Mouse (Mus musculus) cerebellum, adult 2 months (tissue): ENCODE measurements at regions not wholly inside any gene's neighbourhood (a gene's known extent, or its start where the extent isn't known, plus 50 kb on each side); places are given as distances from the start of the nearest gene placed in this dataset.

ENCODE experiments used
- CTCF ChIP-seq: fragments of 200-500 bp; IDR thresholded peaks from 2 replicates; pipeline ENCODE4 v1.5.1; 2011; ENCODE audit warnings: low read depth, mild to moderate bottlenecking, control low read depth, low read length, moderate library complexity, borderline replicate concordance; ENCODE audit not compliant: insufficient read depth
- POLR2A ChIP-seq: fragments of 200-500 bp; IDR thresholded peaks from 2 replicates; pipeline ENCODE4 v1.6.1; 2011; ENCODE audit warnings: low read length, control low read depth, borderline replicate concordance; ENCODE audit not compliant: insufficient read depth

DNA sequence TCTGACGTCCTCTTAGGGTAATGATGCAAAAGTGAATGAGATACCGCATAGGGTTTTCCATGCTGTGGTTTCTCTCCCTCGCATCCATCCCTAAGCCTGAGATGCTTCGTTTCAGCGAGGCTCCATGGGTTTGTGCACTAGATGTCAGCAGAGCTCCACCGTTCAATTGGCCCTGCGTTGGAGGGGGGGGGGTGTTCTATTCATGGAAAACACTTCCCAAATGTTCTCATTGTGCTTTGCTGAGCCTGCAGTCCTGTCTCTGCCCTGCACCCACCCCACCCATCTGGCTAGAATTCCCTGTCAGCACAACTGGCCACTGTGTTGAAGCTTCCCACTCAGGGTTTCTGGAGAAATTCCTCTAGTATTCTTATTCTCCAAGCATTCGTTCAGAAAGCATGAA is 110.5 kb downstream of the Spata18 start:
- no peak for TF ChIP-seq POLR2A
- TF ChIP-seq CTCF = peak; percentile 67
